Mouse (Mus musculus) 3134 (cell line): ENCODE results near the gene Mpzl1.
"Not testable (repeated sequence)": the region's sequence is repeated elsewhere in the genome, so short reads cannot be mapped to it uniquely, and the experiment has no call there.

ENCODE experiments used
- DNase-seq: peaks from one replicate; pipeline ENCODE4 v3.0.0-alpha.2; 2011; ENCODE audit warnings: low spot score; ENCODE audit not compliant: insufficient read length; ENCODE audit errors: extremely low read depth

The Mpzl1 gene

GRCm38 (mm10) chr1:165634151-165634884, at the start of gene Mpzl1:
Mpzl1 (minus strand) TSS chr1:165634538.
- DNase-seq = peak; percentile 99

- DNase-seq = no peak
Observed at GRCm38 (mm10) chr1:165682056-165682853, 47.9 kb upstream of the Mpzl1 start.

- DNase-seq = no peak
Observed at GRCm38 (mm10) chr1:165681045-165681794, 46.9 kb upstream of the Mpzl1 start.

DNA sequence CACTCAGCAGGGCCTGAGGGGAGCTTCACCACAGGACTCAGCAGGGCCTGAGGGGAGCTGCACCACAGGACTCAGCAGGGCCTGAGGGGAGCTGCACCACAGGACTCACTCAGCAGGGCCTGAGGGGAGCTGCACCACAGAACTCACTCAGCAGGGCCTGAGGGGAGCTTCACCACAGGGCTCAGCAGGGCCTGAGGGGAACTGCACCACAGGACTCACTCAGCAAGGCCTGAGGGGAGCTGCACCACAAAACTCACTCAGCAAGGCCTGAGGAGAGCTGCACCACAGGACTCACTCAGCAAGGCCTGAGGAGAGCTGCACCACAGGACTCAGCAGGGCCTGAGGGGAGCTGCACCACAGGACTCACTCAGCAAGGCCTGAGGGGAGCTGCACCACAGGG, 45.7 kb upstream of the Mpzl1 start:
- not testable (repeated sequence) for DNase-seq

DNA sequence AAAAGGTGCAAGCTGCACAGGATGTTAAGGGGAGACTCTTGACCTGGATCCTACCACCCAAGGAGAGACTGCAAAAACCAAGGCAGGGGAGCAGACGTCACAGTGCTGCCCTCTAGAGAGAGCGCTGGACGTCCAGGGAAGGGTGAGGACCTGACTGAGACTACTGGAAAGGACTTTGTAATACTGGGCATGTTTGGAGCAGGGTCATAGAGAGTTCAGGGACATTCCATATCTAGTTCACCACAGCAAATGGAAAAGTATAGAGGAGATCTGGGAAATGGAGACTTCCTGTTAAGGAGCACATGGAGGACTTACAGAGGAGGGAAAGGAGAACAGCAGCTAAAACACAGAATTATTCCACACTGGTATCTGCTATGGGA, 45.3 kb upstream of the Mpzl1 start:
- DNase-seq = no peak

- no peak for DNase-seq
Observed at GRCm38 (mm10) chr1:165678861-165679617, 44.7 kb upstream of the Mpzl1 start.

DNA sequence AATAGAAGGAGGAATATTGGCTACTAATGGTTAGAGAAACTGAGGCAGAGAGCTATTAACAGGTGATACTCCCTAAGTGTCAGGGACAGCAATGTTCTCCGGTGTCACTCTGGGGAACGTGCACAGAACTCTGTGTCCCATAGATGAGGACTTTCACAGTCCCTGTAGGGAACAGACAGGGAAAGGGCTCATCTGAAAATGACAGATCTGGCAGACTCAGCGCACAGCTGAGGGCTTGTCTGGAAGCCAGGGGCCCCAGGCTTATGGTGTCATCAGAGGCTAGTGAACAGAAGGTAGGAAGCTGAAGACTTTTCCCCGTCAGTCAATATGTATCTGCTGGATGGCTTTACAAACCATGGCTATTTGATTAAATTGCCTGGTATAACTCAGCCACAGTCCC, 43.2 kb upstream of the Mpzl1 start:
- DNase-seq = no peak

GRCm38 (mm10) chr1:165676993-165677392, 42.7 kb upstream of the Mpzl1 start:
- no peak for DNase-seq

- DNase-seq = no peak
Observed at GRCm38 (mm10) chr1:165675167-165675566, 40.8 kb upstream of the Mpzl1 start.

DNA sequence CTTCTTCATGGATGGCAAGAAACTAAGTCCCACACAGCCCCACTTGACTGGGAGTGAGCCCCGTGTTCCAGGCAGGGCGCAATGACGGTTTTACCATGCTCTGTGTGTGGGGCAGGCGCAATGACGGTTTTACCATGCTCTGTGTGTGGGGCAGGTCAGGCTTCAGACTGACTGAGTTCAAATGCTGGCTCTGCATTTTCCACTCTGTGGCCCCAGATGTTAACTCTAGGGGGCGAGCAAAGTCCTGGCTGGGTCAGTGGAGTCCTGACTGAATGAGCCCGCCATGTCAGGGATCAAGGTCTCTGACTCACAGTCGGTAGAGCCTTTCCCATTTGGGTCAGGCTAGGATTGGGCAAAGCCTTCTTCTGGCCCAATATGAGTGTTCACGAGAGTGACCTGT, 38.0 kb upstream of the Mpzl1 start:
- no peak for DNase-seq

GRCm38 (mm10) chr1:165670056-165670455, 35.7 kb upstream of the Mpzl1 start:
- DNase-seq = no peak

DNA sequence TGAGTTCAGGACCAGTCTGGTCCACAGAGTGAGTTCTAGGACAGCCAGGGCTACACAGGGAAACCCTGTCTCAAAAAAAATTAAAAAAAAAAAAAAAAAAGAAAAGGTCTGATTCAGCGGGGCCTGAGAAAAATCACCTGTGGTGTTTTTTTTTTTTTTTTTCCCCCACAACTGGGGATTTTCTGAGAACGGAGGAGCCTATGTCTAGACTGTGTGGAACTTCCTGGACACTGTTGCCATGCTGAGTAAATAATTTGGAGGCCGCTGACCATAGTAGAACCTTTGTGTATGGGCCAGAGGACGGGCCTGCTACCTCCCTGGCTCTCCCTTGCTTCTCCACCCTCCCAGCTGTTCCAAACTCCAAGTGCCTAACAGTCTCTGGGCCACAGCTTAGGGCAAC, 34.6 kb upstream of the Mpzl1 start:
- DNase-seq = no peak

DNA sequence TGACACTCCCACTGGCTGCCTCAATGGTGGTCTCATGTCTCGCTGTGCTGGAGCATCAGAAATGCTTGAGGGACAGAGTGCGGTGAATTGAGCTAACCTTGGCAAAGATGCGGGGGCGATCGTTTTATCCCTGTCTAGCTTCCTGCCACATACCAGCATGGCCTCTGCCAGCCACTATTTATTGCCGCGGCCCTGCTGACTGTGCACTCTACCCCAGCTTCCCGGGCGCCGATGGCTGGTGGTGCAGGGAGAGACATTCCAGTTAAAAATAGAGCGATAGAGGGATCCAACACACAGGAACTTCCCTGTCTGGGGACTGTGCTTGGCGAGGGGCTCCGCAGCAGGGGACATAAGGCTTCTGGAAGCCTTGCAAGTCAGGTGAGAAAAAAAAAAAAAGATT, 33.0 kb upstream of the Mpzl1 start:
- no peak for DNase-seq

- no peak for DNase-seq
Observed at GRCm38 (mm10) chr1:165666944-165667343, 32.6 kb upstream of the Mpzl1 start.

- DNase-seq = no peak
Observed at GRCm38 (mm10) chr1:165665758-165666157, 31.4 kb upstream of the Mpzl1 start.

GRCm38 (mm10) chr1:165663277-165663676, 28.9 kb upstream of the Mpzl1 start:
- no peak for DNase-seq

DNA sequence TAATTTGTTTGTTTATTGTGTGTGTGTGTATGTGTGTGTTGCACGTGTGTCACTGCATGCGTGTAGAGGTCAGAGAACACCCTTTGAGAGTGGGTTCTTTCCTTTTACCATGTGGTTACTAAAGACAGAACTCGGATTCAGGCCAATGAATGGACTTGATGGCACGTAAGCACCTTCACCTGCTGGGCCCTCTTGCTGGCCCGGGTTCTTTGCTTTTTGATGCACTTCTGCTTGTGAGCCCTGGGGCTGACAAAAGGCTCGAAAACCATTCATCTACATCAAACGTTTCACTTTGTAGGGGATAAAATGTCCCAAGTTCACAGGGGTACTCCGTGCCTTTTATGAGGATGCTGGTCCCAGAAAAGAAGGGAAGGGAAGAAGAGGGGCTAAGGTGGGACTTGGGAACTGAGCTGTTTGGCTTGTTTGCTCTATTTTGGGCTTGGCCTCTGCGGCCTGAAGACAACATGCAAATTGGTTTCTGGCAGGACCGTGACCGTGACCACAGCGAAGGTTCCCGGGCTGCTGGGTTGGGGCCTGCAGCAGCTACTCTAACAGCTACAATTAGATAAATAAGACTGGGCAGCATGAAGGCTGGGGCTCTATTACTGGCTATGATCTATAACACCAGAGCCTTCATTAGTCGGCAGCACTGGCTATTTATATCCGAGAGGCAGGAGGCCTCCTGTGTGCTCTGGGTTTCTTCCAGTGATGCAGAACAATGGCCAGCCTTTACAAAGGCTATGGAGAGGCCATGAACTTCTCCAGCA, 28.3 kb upstream of the Mpzl1 start:
- DNase-seq = no peak

- no peak for DNase-seq
Observed at GRCm38 (mm10) chr1:165661725-165662124, 27.4 kb upstream of the Mpzl1 start.

DNA sequence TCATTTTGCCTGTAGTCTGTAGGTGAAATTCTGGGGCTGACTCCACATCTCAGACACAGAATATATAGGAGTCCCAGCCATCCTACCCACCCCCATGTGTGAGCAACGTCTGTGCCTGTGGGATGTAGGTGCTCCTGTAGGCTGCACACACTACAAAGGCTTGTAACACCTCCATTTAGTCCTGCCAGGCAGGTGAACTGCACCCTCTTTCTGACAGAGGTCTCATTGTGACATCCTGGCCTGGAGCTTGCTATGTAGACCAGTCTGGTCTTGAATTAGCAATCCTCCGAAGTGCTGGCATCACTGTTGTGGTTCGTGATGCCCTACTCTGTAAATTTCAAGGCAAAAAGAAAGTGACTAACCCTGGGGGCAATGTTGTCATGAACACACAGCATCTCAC, 26.9 kb upstream of the Mpzl1 start:
- DNase-seq = no peak

DNA sequence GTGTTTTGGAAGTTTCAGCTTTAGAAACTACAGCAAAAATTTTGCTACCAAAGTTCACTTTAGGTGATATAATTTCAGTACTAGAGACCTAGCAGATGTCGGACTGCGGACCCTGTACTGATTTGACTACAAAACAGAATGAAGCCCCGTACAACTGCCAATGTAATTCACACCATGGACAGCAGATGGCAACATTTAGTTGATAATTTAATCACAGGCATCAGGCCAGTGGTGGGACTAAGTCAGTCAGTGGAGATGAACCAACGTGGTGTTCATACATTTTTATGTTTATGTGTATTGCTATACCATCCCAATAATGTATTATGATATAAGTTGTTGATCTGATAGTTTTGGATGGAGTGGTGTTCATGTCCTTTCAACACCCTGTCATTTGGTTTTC, 26.4 kb upstream of the Mpzl1 start:
- no peak for DNase-seq
